Mouse (Mus musculus): ENCODE results near the gene Gm20538.

DNA sequence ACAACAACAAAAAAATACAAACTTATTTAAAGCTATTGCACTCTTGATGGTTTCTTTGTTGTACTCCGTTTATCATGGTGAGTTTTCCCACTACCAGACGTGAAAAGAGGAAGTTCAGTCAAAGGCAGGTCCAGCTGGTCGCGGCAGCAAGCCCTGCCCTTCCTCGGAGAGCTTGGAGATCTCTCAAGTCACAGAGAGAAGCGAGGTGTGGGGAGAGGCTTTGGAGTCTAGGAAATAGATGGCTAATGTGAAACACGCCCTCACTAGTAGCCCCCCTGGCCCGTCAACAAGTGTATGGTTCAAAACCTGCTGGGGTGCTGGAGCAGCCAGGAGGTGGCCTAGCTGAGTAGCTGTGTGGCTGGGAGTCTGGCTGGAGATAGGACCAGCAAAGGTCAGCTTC is 56.1 kb downstream of the Gm20538 start:
- TF ChIP-seq POLR2A (IDR thresholded peaks at IDR 0.05; ENCODE audit: low read depth, low read length): no peak
- no peak for TF ChIP-seq CTCF (IDR thresholded peaks at IDR 0.05; ENCODE audit: extremely low read depth, insufficient read depth, insufficient read length, insufficient replicate concordance)

Data from spleen, adult 2 months (tissue).